Mouse (Mus musculus): Measurements from ENCODE around the gene Hist1h2ae. TPM values are rescaled to one million over a fixed set of nuclear protein-coding genes. Genes with fewer than 3 reads are reported as not detected.
"Not testable (repeated sequence)": the region's sequence is repeated elsewhere in the genome, so short reads cannot be mapped to it uniquely, and the experiment has no call there.

The Hist1h2ae gene
- polyA plus RNA-seq, 1 experiment from 2014 or later = 78.4 TPM

DNA sequence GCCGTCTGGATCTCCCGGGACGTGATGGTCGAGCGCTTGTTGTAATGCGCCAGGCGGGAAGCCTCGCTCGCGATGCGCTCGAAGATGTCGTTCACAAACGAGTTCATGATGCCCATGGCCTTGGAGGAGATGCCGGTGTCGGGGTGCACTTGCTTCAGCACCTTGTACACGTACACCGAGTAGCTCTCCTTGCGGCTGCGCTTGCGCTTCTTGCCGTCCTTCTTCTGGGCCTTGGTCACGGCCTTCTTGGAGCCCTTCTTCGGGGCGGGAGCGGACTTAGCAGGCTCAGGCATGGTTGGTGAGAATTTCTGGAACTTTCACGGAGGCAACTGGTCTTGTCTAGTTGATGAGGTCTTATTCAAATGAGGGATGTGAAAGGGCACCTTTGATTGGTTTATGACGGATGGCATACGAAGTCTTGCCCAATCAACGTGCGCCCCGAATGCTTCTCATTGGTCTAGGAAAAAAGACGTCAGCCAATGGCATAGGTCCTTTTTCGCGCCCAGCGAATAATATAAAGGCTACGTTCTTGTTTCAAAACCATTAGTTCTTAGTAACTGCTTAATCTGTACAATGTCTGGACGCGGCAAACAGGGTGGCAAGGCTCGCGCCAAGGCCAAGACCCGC is 3.0 kb upstream of the Hist1h2ae start, which contains the start of the genes Hist1h2bf and Hist1h2ad:
Hist1h2bf (minus strand) TSS at position 299 of the 627 bp plus-strand sequence.
Hist1h2ad (plus strand) TSS at position 484 of the 627 bp plus-strand sequence.
- WGBS = 0% methylated on average over 19 of the region's 42 CpGs
- Histone ChIP-seq H3K9ac (replicated peaks; ENCODE audit: low read length) (peak within 1 kb of the TSS; percentile 68), H3K4me2 (ENCODE audit: low read depth, low read length) (peak within 1 kb of the TSS; percentile 71), H3K27ac (replicated peaks; ENCODE audit: low read depth, low read length) (peak within 1 kb of the TSS; percentile 95), H3K4me3 (ENCODE audit: low read depth, low read length) (peak within 1 kb of the TSS; percentile 46)
- H3K9me3 ChIP-seq (replicated peaks; ENCODE audit: control insufficient read depth, low read length); H3K4me1 ChIP-seq (ENCODE audit: control insufficient read depth, insufficient read depth, low read length); H3K36me3 ChIP-seq (replicated peaks; ENCODE audit: control insufficient read depth, insufficient read depth, low read depth, low read length); H3K27me3 ChIP-seq (ENCODE audit: control insufficient read depth, insufficient read depth, low read length): not testable (repeated sequence)
- peak; percentile 92 for ATAC-seq (replicated peaks; ENCODE audit: insufficient number of reproducible peaks, low FRiP score, low TSS enrichment, low read depth)
- DNase-seq (ENCODE audit: low spot score) = peak; percentile 98

DNA sequence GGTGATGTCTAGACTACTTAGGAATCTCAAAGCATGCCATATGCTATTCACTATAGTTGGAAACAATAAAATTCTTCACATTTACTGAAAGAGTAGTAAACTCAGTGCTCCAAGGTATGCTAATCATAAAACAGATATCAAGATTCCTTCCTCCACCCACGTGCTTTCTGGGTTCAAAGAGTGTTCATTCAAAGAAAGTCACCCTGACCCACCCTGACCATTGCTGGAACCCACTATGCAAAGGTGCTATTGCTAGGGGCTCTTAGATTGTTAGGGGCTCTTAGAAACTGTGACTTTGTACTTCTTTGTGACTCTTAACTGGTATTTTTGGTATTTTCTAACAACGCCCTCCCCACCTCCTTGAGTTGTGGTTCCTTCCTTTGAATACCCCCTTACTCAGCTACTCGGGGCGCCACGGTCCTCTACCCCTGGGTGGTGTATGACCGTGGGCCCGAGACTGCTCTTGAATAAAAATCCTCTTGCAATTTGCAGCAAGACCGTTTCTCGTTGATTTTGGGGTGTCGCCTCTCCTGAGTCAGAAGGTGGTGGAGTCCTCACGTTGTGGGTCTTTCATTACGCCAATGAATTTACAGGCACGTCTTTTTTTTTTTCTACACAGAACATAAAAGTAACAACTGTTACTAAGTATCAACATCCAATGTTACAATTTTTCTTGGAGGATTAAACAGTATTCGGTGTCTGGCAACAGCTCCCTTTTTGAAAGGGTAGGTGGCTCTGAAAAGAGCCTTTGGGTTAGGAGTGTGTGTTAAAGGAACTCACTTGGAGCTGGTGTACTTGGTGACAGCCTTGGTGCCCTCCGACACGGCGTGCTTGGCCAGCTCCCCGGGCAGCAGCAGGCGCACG is 2.2 kb upstream of the Hist1h2ae start:
- Histone ChIP-seq H3K4me2 (ENCODE audit: low read depth, low read length) (peak overlapping the region; percentile 71), H3K4me3 (ENCODE audit: low read depth, low read length) (peak overlapping the region; percentile 46), H3K27ac (replicated peaks; ENCODE audit: low read depth, low read length) (peak overlapping the region; percentile 95), H3K9ac (replicated peaks; ENCODE audit: low read length) (peak overlapping the region; percentile 68)
- not testable (repeated sequence) for ATAC-seq (replicated peaks; ENCODE audit: insufficient number of reproducible peaks, low FRiP score, low TSS enrichment, low read depth); DNase-seq (ENCODE audit: low spot score); H3K4me1 ChIP-seq (ENCODE audit: control insufficient read depth, insufficient read depth, low read length); H3K9me3 ChIP-seq (replicated peaks; ENCODE audit: control insufficient read depth, low read length); H3K27me3 ChIP-seq (ENCODE audit: control insufficient read depth, insufficient read depth, low read length); H3K36me3 ChIP-seq (replicated peaks; ENCODE audit: control insufficient read depth, insufficient read depth, low read depth, low read length)
- 11% methylated on average over 17 of the region's 20 CpGs for WGBS

DNA sequence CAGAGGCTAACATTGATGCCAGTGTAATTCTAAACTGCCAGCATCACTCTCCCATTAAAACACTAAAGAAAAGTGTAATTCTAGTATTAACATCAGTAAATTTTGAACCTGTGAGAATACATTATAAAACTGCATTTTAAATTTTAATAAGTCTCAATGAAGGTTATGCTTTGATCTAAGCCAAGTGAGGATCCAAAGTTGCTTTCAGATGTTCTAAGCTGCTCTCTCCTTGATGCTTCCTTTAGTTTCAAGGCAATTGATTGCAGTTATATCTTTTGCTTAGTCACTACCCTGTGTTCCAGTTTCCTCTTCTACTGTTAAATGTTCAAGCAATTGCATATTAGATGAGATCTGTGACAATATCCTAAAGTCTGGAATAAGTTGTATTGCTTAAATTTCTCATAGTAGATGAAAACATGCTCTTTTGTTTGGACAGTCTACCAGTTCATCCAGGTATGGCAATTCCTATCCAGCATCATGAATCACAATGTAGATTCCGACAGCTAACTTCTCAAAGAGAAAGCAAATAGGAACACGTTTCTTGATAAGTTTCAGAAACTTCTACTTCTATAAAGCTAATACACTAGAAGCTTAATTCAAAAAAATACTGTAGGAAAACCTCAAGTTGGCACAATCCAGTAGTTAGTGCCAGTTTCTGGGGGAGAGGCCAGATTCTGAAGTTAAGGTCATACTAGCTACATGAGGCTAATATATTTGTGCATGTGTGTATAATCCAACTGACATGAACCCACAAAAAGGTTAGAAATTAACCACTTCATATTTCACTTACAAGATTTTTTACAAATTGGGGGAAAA is 1.4 kb upstream of the Hist1h2ae start:
- H3K36me3 ChIP-seq (replicated peaks; ENCODE audit: control insufficient read depth, insufficient read depth, low read depth, low read length) = no peaks in the 10 kb centered on the region
- H3K27ac ChIP-seq (replicated peaks; ENCODE audit: low read depth, low read length) = peak overlapping the region; percentile 95
- WGBS = 41% methylated on average over 2 of the region's 2 CpGs
- H3K9me3 ChIP-seq (replicated peaks; ENCODE audit: control insufficient read depth, low read length) = no peaks in the 10 kb centered on the region
- peak overlapping the region; percentile 77 for H3K9ac ChIP-seq (replicated peaks; ENCODE audit: low read length)
- peak overlapping the region; percentile 46 for H3K4me3 ChIP-seq (ENCODE audit: low read depth, low read length)
- ATAC-seq (replicated peaks; ENCODE audit: insufficient number of reproducible peaks, low FRiP score, low TSS enrichment, low read depth) (no peak), DNase-seq (ENCODE audit: low spot score) (peak; percentile 68)
- H3K27me3 ChIP-seq (ENCODE audit: control insufficient read depth, insufficient read depth, low read length) = no peaks in the 10 kb centered on the region
- no peaks in the 10 kb centered on the region for H3K4me1 ChIP-seq (ENCODE audit: control insufficient read depth, insufficient read depth, low read length)
- peak overlapping the region; percentile 71 for H3K4me2 ChIP-seq (ENCODE audit: low read depth, low read length)

DNA sequence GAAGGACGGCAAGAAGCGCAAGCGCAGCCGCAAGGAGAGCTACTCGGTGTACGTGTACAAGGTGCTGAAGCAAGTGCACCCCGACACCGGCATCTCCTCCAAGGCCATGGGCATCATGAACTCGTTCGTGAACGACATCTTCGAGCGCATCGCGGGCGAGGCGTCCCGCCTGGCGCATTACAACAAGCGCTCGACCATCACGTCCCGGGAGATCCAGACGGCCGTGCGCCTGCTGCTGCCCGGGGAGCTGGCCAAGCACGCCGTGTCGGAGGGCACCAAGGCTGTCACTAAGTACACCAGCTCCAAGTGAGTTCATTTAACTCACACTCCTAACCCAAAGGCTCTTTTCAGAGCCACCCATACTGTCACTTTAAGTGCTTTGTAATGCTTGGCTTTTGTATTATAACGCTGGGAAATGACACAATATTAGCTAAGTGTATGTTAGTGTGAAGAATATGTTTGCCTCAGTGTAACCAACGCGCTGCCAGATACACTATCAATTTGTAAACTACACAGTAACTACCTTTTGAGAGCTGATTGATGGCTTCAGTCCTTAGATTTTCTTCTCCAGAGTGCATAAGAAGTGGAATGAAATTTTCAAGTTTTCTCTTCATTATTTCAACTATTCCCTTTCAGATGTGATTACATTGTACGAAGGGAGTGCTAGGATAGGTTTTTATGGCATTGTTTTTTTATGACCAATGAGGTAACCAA is 641 bp upstream of the Hist1h2ae start:
- H3K36me3 ChIP-seq (replicated peaks; ENCODE audit: control insufficient read depth, insufficient read depth, low read depth, low read length); H3K27me3 ChIP-seq (ENCODE audit: control insufficient read depth, insufficient read depth, low read length); ATAC-seq (replicated peaks; ENCODE audit: insufficient number of reproducible peaks, low FRiP score, low TSS enrichment, low read depth); H3K4me1 ChIP-seq (ENCODE audit: control insufficient read depth, insufficient read depth, low read length); H3K9me3 ChIP-seq (replicated peaks; ENCODE audit: control insufficient read depth, low read length): not testable (repeated sequence)
- peak; percentile 63 for DNase-seq (ENCODE audit: low spot score)
- Histone ChIP-seq H3K27ac (replicated peaks; ENCODE audit: low read depth, low read length) (peak overlapping the region; percentile 95), H3K9ac (replicated peaks; ENCODE audit: low read length) (peak overlapping the region; percentile 77), H3K4me2 (ENCODE audit: low read depth, low read length) (peak overlapping the region; percentile 71), H3K4me3 (ENCODE audit: low read depth, low read length) (peak overlapping the region; percentile 46)
- WGBS = 1% methylated on average over 11 of the region's 34 CpGs

DNA sequence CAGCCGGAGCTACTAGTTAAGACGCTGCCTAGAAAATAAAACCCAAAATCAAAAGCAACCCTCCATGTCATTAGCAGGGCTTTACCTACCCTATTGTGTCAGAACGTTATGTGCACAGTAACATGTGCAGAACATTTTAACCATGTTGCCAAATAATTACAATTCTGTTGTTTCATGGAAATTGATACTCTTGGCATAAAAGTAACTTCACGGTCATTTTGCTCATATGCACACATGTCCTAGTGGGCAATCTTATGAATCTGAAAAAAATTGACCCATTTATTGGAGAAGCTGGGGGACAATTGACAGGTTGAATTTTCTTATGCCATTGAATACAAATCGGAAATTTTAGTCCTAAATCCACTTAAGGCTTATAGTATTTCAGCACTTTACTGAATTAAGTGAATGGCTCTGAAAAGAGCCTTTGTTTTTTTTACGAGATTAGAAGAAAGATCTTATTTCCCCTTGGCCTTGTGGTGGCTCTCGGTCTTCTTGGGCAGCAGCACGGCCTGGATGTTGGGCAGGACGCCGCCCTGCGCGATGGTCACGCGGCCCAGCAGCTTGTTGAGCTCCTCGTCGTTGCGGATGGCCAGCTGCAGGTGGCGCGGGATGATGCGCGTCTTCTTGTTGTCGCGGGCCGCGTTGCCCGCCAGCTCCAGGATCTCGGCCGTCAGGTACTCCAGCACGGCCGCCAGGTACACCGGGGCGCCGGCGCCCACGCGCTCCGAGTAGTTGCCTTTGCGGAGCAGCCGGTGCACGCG is 579 bp downstream of the Hist1h2ae start:
- H3K27me3 ChIP-seq (ENCODE audit: control insufficient read depth, insufficient read depth, low read length); ATAC-seq (replicated peaks; ENCODE audit: insufficient number of reproducible peaks, low FRiP score, low TSS enrichment, low read depth); H3K36me3 ChIP-seq (replicated peaks; ENCODE audit: control insufficient read depth, insufficient read depth, low read depth, low read length); H3K9me3 ChIP-seq (replicated peaks; ENCODE audit: control insufficient read depth, low read length); H3K4me1 ChIP-seq (ENCODE audit: control insufficient read depth, insufficient read depth, low read length): not testable (repeated sequence)
- 1% methylated on average over 19 of the region's 41 CpGs for WGBS
- H3K4me3 ChIP-seq (ENCODE audit: low read depth, low read length) = peak overlapping the region; percentile 32
- DNase-seq (ENCODE audit: low spot score) = peak; percentile 69
- peak overlapping the region; percentile 51 for H3K9ac ChIP-seq (replicated peaks; ENCODE audit: low read length)
- H3K27ac ChIP-seq (replicated peaks; ENCODE audit: low read depth, low read length) = peak overlapping the region; percentile 93
- peak overlapping the region; percentile 39 for H3K4me2 ChIP-seq (ENCODE audit: low read depth, low read length)

DNA sequence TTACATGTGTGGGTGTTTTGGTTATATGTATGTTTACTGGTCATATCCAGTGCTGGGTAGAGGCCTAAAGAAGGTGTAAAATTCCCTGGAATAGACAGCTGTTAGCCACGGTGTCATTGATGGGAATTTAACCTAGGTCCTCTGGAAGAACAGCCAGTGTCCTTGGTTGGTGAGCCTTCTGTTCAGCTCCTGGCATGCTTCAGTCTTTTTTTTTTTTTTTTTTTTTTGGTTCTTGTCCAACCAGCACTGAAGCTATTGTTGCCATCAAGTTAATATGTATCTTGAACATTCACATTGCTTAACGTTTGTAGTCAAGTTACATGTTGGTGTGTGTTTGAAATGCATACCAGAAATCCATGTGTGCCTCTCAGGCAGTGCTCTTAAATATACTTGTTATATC is 6.5 kb downstream of the Hist1h2ae start:
- no peak overlapping the region for H3K27ac ChIP-seq (replicated peaks; ENCODE audit: low read depth, low read length)
- WGBS = 85% methylated on average over 2 of the region's 2 CpGs

More for the DNA sequence above, 6.5 kb downstream of the Hist1h2ae start:
- Histone ChIP-seq H3K9me3 (replicated peaks; ENCODE audit: control insufficient read depth, low read length) (no peaks in the 10 kb centered on the region), H3K4me3 (ENCODE audit: low read depth, low read length) (no peak overlapping the region), H3K4me2 (ENCODE audit: low read depth, low read length) (no peak overlapping the region), H3K36me3 (replicated peaks; ENCODE audit: control insufficient read depth, insufficient read depth, low read depth, low read length) (no peaks in the 10 kb centered on the region), H3K9ac (replicated peaks; ENCODE audit: low read length) (no peak overlapping the region), H3K4me1 (ENCODE audit: control insufficient read depth, insufficient read depth, low read length) (no peaks in the 10 kb centered on the region), H3K27me3 (ENCODE audit: control insufficient read depth, insufficient read depth, low read length) (no peaks in the 10 kb centered on the region)
- ATAC-seq (replicated peaks; ENCODE audit: insufficient number of reproducible peaks, low FRiP score, low TSS enrichment, low read depth) (no peak), DNase-seq (ENCODE audit: low spot score) (no peak)
